Mouse (Mus musculus): ENCODE measurements around the gene Gpsm1. TPM values are rescaled to one million over a fixed set of nuclear protein-coding genes. Genes with fewer than 3 reads are reported as not detected.

Gene Gpsm1
- total RNA-seq, 1 experiment from 2014 or later, result 22.0 TPM

DNA sequence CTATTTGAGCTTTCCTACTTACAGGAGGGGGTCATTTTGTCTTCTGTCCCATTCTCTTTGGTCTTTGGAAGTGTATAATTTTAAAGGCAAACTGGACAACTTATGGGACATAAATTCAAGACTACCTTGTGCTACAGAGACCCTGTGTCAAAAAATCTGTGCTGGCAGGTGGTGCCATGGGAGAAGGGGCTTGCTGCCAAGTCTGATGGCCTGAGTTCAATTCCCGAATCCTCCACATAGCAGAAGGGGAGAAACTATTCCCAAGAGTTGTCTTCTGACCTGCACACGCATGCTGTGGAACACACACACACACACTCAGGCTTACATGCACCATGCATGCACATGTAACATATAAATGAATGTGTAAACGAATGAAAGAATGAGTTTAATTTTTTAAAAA is 8.6 kb upstream of the Gpsm1 start:
- ATAC-seq (ENCODE audit: extremely low read depth, insufficient number of reproducible peaks, low FRiP score, poor library complexity, severe bottlenecking), result no peak

DNA sequence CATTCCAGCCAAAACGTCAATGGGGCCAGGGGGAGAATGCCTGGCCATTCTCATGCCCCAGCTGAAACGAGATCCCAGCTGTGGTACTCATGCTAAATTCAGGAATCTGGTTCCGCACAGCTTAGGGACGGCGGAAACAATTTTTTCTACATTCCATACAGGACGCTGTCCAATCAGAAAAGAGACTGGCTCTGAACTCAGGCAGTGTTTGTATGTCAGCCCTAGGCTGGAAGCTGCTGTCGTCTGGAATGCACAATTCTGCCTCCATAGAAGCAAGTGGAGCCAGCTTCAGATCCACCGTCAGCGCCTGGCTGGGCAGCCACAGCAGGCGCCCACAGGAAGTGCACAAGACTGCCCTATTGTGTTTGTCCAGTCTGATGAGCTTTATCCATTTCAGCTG is 5.6 kb upstream of the Gpsm1 start:
- no peak for ATAC-seq (ENCODE audit: extremely low read depth, insufficient number of reproducible peaks, low FRiP score, poor library complexity, severe bottlenecking)

DNA sequence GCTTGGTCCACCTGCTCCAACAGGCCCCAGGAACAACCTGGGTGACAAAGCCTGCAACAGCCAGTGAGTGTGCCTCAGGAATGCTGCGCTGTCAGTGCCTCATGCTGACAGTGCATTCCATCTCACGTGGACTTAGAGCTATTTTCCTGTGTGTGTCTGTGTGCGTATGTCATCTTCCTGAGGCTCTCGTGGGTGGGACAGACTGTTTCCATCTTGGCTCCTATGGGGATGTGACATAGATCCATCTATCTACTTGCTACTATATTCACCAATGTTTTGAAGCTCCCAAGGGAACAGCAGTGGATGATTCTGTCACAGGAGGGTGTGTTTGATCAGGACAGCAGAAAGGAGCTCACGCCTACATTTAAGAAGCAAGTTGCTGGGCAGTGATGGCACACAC is 3.4 kb upstream of the Gpsm1 start:
- no peak for ATAC-seq (ENCODE audit: extremely low read depth, insufficient number of reproducible peaks, low FRiP score, poor library complexity, severe bottlenecking)

DNA sequence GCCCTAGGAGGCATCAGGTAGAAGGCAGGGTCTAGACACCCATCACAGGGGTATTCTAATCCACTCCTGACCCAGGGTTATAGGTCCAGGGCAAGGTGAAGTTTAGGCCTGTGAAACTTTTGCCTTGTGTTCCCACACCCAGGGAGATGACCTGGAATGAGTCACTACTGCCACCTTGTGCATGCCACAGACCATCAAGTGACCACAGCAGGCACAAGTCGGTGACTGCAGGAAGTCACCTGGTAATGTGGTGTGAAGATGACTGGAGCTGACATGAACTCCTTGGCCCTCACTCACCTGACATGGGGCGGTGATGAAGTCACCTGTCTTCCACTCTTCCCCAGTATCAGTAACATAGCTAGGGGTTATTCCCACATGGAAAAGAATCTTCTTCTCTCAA is 2.5 kb upstream of the Gpsm1 start:
- no peak for ATAC-seq (ENCODE audit: extremely low read depth, insufficient number of reproducible peaks, low FRiP score, poor library complexity, severe bottlenecking)

DNA sequence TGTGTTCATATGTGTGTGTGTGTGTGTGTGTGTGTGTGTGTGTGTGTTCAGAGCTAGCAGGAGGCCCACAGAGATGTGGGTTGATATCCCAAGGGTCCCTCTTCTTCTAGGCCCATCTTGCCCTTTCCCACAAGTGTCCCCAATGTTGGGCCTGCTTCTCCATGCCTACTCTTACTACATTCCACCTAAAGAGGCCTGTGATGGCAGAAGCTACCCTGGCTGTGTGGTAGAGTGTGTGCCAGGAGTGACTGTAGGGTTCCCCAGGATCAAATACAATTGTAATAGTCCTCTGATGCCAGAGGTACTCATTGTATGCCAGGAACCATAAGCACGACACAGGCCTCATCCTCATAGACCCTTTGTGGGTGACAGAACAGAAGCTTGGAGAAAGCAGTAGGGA is 1.9 kb upstream of the Gpsm1 start:
- no peak for ATAC-seq (ENCODE audit: extremely low read depth, insufficient number of reproducible peaks, low FRiP score, poor library complexity, severe bottlenecking)

DNA sequence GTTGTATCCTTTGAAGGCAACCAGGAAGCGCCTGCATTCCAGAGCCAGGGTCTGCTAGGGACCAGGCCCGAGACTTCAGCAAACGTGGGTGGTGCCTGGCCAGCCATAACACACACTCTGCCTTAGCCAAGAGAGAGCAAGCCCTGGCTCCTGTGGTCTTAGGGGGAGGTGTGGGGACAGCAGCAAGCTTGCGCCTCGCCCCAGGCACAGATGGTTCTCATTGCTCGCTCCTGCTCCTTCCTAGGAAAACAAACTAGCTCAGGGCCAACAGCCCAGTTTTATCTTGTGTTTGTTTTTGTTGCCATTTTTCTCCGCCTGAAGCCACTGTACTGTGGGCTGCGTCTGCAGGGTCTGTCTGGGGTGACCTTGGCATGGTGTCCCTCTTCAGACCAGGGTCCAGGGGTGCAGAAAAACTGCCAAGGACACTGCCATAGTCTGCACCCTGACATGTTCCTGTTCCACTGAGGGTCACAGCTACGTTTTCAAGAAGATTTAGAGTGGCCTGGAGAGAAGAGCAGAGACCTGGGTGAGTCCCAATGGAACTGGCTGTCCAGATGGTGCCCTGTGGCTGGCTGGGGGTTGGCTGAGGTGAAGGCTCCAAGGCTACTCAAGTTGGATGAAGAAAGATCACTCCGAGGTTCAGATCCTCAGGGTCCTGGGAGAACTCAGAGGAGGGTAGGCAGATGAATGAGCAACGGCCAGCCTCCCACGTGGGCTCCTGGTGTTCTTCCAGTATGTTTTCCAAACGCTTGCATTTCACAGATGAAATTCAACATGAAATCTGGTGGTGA is 839 bp upstream of the Gpsm1 start:
- no peak for ATAC-seq (ENCODE audit: extremely low read depth, insufficient number of reproducible peaks, low FRiP score, poor library complexity, severe bottlenecking)

DNA sequence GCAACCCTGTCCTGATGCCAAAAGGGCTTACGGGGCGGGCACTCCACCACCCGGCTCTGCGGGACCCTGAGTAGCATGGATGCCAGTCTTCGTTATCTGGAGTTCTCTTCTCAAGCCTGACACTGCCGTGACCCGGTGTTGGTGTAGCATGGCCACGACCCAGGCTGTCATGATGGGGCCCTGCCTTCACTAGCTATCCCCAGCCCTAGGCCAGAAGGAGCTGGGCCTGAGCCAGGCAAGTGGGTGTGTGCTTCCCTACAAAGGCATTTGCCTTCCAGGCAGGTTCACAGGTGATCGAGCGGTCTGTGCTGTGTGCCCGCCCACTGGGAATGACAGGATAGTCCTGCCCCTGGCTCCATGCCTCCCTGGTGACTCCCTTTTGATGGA is 603 bp downstream of the Gpsm1 start:
- ATAC-seq (ENCODE audit: extremely low read depth, insufficient number of reproducible peaks, low FRiP score, poor library complexity, severe bottlenecking), result no peak

DNA sequence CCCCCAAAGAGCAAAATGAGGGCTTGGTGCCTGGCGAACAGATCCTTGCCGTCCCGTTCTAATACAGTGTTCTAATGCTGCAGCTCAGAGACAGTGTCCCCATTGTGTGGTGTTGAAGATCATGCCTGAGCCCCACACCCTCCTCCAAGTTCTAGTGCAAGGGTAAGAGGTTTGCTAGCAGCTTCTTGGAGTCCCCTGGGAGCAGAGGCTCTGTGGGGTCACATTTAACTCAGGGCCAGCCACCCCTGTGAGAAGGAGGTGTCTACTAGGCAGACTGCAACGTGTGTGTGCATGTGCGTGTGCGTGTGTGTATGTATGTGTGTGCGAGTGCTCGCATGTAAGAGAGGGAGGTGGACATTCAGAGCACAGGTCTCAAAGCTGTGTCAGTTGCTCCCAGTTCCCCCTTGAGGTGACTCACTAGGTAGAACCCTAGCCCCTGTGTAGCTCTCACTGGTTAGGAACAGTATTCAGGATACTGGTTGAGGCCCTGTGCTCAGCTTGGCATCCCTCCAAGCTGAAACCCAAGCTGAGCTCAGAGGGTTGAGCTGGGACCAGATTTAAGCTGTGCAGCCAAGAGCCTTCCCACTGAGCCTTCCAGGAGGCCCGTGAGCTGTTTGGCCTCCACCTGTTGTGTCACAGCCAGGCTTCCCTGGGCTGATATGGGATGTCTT is 1.4 kb downstream of the Gpsm1 start:
- ATAC-seq (ENCODE audit: extremely low read depth, insufficient number of reproducible peaks, low FRiP score, poor library complexity, severe bottlenecking), result no peak

DNA sequence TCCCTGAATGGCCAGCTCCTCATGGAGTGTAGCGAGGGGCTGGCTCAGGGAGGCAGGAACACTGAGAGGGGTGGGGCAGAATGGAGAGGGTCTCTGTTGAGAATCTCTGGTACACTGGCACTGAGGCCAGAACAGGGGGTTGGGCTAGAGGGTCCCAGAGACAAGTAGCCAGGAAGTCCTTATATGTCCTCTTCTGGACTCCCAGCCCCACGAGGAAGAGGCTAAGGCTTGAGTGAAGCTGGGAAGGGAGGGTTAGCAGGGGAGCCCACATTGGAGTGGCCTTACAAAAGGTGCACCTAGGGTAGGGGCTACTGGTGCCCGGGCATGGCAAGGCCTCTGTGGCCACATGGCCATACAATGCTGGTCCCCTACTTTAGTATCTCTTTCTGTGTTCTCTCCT is 2.1 kb downstream of the Gpsm1 start:
- ATAC-seq (ENCODE audit: extremely low read depth, insufficient number of reproducible peaks, low FRiP score, poor library complexity, severe bottlenecking), result no peak

DNA sequence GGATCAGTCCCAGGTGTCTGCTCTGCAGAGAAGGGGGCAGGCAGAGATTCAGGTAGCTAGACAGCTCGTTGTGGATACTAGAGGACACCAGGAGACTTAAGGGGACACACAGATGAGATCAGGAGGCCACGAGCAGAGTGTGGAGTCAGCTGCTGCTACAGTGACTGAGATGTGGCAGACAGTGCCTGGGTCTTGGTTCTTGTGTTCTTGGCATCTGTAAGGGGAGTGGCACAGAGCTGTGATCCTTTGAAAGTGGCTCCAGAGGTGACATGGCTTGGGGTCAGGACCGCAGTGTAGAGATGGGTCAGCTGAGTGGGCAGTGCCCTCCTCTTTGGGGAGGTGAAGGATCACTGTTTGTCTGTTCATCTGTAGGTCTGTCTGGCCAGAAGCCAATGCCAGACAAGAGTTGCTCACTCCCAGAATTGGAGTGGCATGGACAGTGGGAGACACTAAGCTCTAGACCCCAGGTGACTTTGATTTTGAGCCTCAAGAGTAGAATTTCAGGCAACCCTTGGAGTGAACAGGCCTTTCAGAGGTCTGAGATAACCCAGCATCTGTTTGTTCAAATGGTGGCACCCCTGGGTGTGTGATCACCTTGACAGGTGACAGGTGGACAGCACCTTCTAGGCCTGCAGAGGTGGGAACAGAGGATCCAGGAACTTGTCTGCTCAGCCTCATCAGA is 2.8 kb downstream of the Gpsm1 start:
- ATAC-seq (ENCODE audit: extremely low read depth, insufficient number of reproducible peaks, low FRiP score, poor library complexity, severe bottlenecking), result no peak

DNA sequence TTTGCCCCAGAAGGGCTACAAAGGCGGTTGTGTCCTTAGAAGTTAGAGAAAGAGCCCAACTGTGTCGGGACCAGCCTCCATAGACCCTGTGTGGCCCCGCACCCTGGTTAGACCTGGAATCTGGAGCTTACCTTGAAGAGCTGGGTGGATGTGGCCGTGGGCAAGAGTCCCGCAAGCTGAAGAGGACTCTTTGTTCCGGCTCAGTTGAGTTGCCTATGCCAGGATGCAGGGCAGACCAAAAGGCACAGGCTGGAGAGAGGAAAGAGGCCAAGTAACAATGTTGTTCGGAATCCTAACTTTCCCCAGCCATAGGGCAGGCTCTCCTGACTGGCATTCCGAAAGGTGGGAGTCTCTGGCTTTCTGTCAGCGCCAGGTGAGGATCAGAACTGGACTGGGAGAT is 3.8 kb downstream of the Gpsm1 start:
- no peak for ATAC-seq (ENCODE audit: extremely low read depth, insufficient number of reproducible peaks, low FRiP score, poor library complexity, severe bottlenecking)

DNA sequence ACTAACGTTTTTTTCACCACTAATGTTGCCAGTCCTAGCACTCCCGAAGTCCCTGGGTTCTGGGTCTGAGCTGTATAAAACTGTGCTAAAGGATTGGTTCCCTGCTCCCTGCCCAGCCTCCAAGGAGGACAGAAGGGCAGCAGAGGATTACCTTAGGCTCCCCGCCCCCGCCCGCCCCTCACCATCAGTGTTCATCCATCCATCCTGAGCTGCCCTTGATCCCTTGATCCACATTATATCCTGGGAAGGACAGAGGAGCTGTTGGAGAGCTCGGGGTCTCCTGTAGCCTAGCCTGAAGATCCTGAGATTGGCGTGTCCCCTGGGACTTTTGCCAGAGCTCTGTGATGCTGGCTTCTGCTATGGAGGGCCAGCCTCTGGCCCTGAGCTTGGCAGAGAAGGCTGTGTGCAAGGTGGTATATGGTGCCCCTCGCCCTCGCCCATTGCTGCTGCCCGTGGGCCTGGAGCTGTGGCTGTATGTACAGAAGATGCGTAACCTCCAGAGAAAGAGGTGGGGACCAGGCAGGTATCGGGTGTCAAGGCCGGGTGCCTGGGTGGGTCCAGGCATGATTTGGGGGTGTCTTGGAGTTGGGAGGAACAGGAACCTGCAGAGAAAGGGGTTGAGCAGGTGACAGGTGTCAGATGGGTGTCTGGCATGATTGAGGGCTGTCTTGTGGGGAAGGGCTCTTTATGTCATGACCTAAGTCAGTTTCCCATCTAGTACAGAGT is 4.4 kb downstream of the Gpsm1 start:
- ATAC-seq (ENCODE audit: extremely low read depth, insufficient number of reproducible peaks, low FRiP score, poor library complexity, severe bottlenecking), result no peak

DNA sequence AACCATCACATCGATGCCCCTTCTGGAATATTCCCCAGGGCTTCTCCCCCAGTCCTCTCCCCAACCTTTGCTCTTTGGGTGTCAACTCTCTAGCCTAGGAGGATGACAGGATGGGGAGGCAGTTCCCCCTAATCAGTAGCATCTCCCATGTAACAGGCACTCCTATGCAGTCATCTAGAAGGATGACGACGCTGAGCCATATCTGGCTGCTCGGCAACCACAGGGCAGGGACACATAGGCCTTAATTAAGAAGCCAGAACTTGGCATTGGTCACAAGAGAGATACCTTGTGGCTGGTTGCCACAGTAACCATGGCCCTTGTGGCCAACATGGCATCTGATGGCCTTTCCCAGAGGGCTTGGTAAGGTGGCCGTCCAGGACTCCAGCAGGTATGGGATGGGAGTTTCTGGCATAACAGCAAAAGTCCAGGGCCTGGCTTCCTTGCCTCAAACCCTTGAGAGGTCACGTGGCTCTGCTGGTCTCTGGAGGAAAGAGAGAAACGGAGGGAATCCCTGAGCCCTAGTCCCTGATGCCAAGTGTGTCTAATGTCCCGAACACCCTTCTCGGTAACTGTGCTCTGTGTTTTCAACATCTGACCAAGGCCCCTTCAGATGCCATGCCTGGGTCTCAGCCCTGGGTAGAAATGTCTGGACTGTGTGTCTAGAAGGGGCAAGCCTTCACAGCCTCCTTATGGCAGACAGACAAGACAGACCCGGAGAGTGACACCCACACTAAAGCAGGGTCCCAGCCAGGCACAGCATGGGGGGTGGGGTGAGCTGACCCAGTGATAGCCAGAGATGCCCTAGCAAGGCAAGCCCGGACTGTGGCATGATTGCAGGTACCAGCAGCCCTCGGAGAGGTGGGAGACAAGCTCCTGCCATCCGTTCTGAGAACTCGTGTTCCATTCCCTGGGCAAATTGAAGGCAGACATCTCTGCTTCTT is 5.2 kb downstream of the Gpsm1 start:
- no peak for ATAC-seq (ENCODE audit: extremely low read depth, insufficient number of reproducible peaks, low FRiP score, poor library complexity, severe bottlenecking)

DNA sequence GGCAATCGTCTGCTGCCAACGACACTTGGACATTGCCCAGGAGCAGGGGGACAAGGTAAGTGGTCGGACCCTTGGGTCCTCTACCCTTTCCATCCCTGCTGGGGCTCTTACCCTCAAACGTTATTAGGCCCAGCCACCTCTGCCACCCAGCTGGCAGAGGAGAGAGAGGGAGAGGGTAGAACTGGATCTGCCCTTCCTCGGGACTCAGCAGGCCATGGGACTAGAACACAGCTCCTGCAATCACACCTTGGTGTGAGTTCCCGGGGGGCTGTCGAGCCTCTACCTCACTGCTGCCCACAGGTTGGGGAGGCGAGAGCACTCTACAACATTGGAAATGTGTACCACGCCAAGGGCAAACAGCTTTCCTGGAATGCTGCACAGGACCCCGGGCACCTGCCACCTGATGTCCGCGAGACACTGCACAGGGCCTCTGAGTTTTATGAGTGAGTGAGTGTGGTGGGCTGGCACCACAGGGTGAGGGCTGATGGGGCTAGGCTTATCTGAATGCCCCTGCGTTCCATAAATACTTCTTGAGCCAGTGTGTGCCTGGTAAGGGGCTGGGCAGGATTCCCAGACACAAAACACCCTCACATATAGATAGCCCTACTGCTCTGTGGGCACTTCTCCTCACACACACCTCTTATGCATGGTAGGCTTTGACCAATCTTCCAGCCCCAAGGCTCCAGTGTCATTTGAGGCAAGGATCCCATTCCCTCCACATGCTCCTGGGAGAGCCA is 8.4 kb downstream of the Gpsm1 start:
- no peak for ATAC-seq (ENCODE audit: extremely low read depth, insufficient number of reproducible peaks, low FRiP score, poor library complexity, severe bottlenecking)

DNA sequence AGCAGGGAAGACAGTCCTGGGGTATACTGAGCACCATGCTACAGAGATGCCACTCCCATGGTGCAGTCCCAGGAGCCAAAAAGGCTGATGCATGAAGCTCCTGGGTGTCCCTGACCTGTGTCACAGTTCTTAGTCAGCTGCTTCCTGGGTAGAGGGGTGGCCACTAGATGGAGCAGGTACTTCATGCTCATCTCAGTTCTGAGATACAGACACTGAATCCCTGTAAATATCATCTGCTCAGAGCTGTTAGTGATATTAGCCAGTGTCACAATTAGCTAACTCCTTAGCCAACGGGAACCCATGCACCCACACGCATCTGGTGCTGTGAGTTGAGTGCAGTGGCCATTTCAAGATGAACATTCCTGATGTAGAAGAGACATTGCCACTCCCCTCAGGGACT is 9.6 kb downstream of the Gpsm1 start:
- no peak for ATAC-seq (ENCODE audit: extremely low read depth, insufficient number of reproducible peaks, low FRiP score, poor library complexity, severe bottlenecking)

DNA sequence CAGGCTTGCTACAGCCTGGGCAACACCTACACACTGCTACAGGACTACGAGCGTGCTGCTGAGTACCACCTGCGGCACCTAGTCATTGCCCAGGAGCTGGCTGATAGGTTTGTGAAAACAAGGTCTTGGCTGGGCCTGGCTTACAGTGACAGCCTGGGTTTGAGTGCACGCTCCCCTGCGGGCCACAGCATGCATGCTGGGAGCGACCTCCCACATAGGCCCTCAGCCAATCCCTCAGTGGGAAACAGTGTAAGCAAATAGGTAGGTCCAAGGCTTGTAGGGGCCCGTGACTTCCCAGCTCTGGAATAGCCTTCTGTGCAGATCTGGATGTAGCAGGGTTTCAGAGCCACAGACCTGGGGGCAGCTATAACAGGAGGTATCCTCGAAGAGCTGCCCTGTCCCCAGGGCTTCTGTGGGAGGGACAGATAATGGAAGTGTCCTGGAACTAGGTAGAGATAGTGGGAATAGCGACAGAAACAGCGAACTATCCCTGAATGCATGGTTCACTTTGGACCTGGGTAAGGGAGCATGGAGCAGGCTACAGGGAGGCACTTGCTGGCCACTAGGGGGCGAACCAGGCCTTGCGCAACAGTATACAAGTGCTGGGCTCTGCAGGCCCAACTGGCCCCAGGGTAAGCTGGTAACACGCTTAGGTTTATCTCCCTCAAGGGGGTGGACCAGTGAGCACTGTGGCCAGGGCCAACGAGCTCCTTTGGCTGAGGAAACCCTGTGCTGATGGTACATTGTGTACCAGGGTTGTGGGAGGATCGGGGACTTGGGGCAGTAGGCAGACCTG is 10.3 kb downstream of the Gpsm1 start:
- ATAC-seq (ENCODE audit: extremely low read depth, insufficient number of reproducible peaks, low FRiP score, poor library complexity, severe bottlenecking), result peak; percentile 58; the same call in 1 of the 2 replicates

DNA sequence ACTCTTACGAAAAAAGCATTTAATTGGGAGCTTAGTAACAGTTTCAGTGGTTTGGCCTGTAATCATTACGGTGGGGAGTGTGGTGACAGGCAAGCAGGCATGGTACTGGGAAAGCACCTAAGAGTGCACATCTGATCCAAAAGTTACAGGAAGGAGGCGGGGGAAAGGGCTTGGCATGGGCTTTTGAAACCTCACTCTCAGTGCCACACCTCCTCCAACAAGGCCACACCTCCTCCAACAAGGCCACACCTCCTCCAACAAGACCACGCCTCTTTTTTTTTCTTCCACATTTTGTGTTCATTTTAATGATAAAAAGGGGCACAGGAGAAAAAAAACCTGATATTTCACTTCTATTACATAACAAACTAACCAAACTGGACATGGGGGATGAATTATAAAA is 12.5 kb downstream of the Gpsm1 start:
- ATAC-seq (ENCODE audit: extremely low read depth, insufficient number of reproducible peaks, low FRiP score, poor library complexity, severe bottlenecking), result no peak

All from neutrophil, adult 5-6 weeks (primary cell).